Mouse (Mus musculus): ENCODE measurements at regions not wholly inside any gene's neighbourhood (a gene's known extent, or its start where the extent isn't known, plus 50 kb on each side); places are given as distances from the start of the nearest gene placed in this dataset.
"Not testable (repeated sequence)": the region's sequence is repeated elsewhere in the genome, so short reads cannot be mapped to it uniquely, and the experiment has no call there.

DNA sequence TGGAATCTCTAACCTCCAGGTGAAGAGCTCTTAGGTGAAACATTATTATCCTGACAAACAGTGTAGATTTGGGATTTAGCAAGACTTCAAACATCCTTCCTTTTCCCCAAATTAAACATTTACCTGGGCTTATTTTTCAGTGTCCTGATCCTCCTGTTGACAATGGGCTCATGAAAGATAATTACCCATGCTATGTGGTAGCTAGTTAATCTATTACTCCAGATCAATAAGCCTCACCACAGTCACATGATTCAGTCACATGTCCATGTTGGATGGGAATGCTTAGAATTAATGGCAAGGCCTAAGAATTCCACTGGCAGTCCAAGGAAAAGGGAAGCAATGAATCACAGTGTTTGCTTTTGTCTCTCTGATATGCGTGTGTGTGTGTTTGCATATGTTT is 216.6 kb downstream of the Bmp2 start:
- H3K9ac ChIP-seq (replicated peaks; ENCODE audit: low read length): no peak overlapping the region
- no peaks in the 10 kb centered on the region for H3K4me1 ChIP-seq (ENCODE audit: control insufficient read depth, insufficient read depth, low read length)
- H3K27ac ChIP-seq (replicated peaks; ENCODE audit: low read depth, low read length): no peak overlapping the region
- no peaks in the 10 kb centered on the region for H3K27me3 ChIP-seq (ENCODE audit: control insufficient read depth, insufficient read depth, low read length)
- no peak overlapping the region for H3K4me3 ChIP-seq (replicated peaks; ENCODE audit: low read depth, low read length)
- H3K4me2 ChIP-seq (ENCODE audit: low read length): no peak overlapping the region
- DNase-seq (no peak), ATAC-seq (ENCODE audit: low FRiP score, low TSS enrichment) (no peak)
- WGBS: 91% methylated on average over 1 of the region's 1 CpGs
- no peaks in the 10 kb centered on the region for H3K36me3 ChIP-seq (ENCODE audit: control insufficient read depth, insufficient read depth, low read length)
- no peaks in the 10 kb centered on the region for H3K9me3 ChIP-seq (ENCODE audit: control insufficient read depth, low read length)

DNA sequence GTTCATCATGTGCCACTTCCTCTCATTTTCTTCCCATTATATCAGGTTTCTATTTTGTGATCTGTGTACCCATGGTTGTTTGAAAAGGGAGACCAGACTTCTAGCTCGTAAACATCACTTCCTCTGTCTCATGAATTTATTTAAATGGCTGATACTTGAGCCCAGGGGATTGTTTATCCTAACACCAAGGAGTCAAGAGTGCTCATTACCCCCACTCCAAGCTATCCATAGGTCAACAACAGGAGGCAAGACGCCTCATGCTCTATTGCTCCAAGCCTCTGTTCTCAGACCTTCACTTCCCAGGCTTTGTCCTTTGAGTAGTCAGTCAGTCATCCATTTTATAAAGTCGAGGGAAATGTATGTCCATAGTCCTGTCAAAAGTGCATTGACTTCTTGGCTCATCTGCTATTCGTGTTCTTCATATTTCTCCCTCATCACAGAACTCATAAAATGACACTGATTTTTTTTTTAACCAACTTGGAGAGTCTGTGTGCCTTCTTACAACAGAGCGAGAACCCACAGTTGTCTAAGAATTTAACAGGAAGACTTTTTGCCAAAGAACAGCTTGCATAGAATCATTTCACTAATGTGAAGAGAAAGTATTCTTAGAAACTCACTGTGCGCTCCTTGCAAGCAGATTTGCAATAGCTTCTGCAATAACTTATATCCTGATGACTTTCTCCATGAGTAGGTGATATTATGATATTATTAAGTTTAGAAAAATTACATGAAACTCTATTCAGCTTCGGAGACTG is 231.8 kb downstream of the Bmp2 start:
- H3K4me3 ChIP-seq (replicated peaks; ENCODE audit: low read depth, low read length): no peak overlapping the region
- no peaks in the 10 kb centered on the region for H3K9me3 ChIP-seq (ENCODE audit: control insufficient read depth, low read length)
- WGBS: 82% methylated on average over 7 of the region's 7 CpGs
- H3K4me1 ChIP-seq (ENCODE audit: control insufficient read depth, insufficient read depth, low read length): no peaks in the 10 kb centered on the region
- H3K27me3 ChIP-seq (ENCODE audit: control insufficient read depth, insufficient read depth, low read length): no peaks in the 10 kb centered on the region
- no peak for DNase-seq
- no peak overlapping the region for H3K27ac ChIP-seq (replicated peaks; ENCODE audit: low read depth, low read length)
- H3K9ac ChIP-seq (replicated peaks; ENCODE audit: low read length): no peak overlapping the region
- H3K36me3 ChIP-seq (ENCODE audit: control insufficient read depth, insufficient read depth, low read length): no peaks in the 10 kb centered on the region
- ATAC-seq (ENCODE audit: low FRiP score, low TSS enrichment): no peak
- H3K4me2 ChIP-seq (ENCODE audit: low read length): no peak overlapping the region

DNA sequence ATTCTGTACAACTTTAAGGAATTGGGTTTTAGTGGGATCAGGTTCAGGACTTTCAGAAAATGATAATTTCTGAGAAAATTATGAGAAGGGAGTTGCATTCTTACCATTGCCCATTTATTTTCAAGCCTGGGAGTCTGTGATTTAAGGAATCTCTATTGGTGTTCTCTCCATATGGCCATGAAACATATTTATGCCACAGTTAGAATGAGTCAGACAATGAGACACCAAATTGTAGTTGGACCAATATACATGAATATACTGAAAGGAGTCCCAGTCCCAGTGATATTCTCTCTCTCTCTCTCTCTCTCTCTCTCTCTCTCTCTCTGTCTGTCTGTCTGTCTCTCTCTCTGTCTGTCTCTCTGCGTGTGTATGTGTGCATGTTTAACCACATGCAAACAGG is 239.1 kb downstream of the Bmp2 start:
- H3K4me2 ChIP-seq (ENCODE audit: low read length): no peak overlapping the region
- H3K4me3 ChIP-seq (replicated peaks; ENCODE audit: low read depth, low read length): no peak overlapping the region
- H3K9ac ChIP-seq (replicated peaks; ENCODE audit: low read length): no peak overlapping the region
- H3K27me3 ChIP-seq (ENCODE audit: control insufficient read depth, insufficient read depth, low read length): no peaks in the 10 kb centered on the region
- no peaks in the 10 kb centered on the region for H3K9me3 ChIP-seq (ENCODE audit: control insufficient read depth, low read length)
- no peaks in the 10 kb centered on the region for H3K36me3 ChIP-seq (ENCODE audit: control insufficient read depth, insufficient read depth, low read length)
- H3K27ac ChIP-seq (replicated peaks; ENCODE audit: low read depth, low read length): no peak overlapping the region
- no peaks in the 10 kb centered on the region for H3K4me1 ChIP-seq (ENCODE audit: control insufficient read depth, insufficient read depth, low read length)
- 83% methylated on average over 1 of the region's 1 CpGs for WGBS
- no peak for DNase-seq
- no peak for ATAC-seq (ENCODE audit: low FRiP score, low TSS enrichment)

DNA sequence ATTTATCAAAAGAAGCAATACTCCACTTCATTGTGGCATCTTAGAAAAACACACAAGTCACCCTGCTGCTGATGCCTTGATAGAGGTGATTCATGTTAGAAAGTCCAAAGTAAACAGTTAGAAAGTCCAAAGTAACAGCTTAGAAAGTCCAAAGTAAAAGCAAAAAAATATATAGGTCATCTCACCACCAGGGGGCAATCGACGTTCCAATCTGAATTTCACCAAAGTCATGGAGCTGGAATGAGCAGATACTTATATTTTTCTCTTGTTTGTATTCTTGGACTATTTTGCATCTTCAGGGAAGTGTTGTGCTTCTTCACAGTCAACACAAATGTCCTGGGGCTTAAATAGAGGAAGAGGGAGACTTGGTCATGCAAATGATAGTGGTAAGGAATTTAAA is 241.3 kb downstream of the Bmp2 start:
- no peak overlapping the region for H3K9ac ChIP-seq (replicated peaks; ENCODE audit: low read length)
- DNase-seq: peak; percentile 71
- H3K9me3 ChIP-seq (ENCODE audit: control insufficient read depth, low read length): no peaks in the 10 kb centered on the region
- no peak overlapping the region for H3K4me2 ChIP-seq (ENCODE audit: low read length)
- no peaks in the 10 kb centered on the region for H3K4me1 ChIP-seq (ENCODE audit: control insufficient read depth, insufficient read depth, low read length)
- H3K4me3 ChIP-seq (replicated peaks; ENCODE audit: low read depth, low read length): no peak overlapping the region
- H3K27me3 ChIP-seq (ENCODE audit: control insufficient read depth, insufficient read depth, low read length): no peaks in the 10 kb centered on the region
- WGBS: 45% methylated on average over 2 of the region's 2 CpGs
- H3K27ac ChIP-seq (replicated peaks; ENCODE audit: low read depth, low read length): no peak overlapping the region
- ATAC-seq (ENCODE audit: low FRiP score, low TSS enrichment): no peak
- no peaks in the 10 kb centered on the region for H3K36me3 ChIP-seq (ENCODE audit: control insufficient read depth, insufficient read depth, low read length)

DNA sequence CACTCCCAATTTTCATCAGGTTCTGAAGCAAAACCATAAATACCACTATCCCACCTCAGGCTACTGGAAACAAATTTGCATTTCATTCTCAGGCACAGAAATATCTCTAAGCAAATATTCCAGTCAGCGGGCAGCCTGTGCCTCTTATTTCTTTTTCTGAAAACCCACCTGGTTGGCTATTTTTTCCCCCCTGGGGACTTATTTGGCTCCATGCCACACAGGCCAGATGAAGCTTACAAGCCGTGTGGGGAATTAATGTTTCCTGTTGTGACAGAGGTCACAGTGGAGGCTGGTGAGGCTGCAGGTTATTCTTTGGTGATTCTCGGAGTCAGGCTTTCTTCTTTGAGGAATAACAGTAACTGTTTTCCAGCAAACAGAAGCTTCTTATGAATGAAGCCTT is 250.7 kb downstream of the Bmp2 start:
- Histone ChIP-seq H3K36me3 (ENCODE audit: control insufficient read depth, insufficient read depth, low read length) (no peaks in the 10 kb centered on the region), H3K4me2 (ENCODE audit: low read length) (no peak overlapping the region), H3K9ac (replicated peaks; ENCODE audit: low read length) (no peak overlapping the region), H3K27ac (replicated peaks; ENCODE audit: low read depth, low read length) (no peak overlapping the region), H3K27me3 (ENCODE audit: control insufficient read depth, insufficient read depth, low read length) (no peaks in the 10 kb centered on the region), H3K4me1 (ENCODE audit: control insufficient read depth, insufficient read depth, low read length) (peaks cover 3% of the 10 kb centered on the region; the same call in 1 of the 2 replicates), H3K4me3 (replicated peaks; ENCODE audit: low read depth, low read length) (no peak overlapping the region), H3K9me3 (ENCODE audit: control insufficient read depth, low read length) (no peaks in the 10 kb centered on the region)
- DNase-seq (peak; percentile 35), ATAC-seq (ENCODE audit: low FRiP score, low TSS enrichment) (no peak)
- 47% methylated on average over 3 of the region's 3 CpGs for WGBS

DNA sequence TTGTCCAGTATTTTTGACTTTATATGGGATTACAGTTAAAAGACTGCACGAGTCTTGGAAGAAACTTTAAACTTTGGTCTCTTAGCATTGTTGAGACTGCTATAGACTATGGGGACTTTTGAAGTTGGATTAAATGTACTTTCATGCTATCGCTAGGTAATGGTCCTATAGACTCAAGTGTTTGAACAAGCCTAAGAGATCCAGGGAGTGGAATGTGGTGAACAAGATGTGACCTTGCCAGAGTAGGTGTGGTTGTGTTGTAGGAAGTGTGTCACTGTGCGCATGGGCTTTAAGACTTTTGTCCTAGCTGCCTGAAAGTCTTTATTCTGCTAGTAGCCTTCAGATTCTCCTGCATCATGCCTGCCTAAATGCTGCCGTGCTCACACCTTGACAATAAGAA is 269.5 kb downstream of the Bmp2 start:
- ATAC-seq (ENCODE audit: low FRiP score, low TSS enrichment) (no peak), DNase-seq (no peak)
- H3K36me3 ChIP-seq (ENCODE audit: control insufficient read depth, insufficient read depth, low read length): no peaks in the 10 kb centered on the region
- no peak overlapping the region for H3K4me2 ChIP-seq (ENCODE audit: low read length)
- no peaks in the 10 kb centered on the region for H3K27me3 ChIP-seq (ENCODE audit: control insufficient read depth, insufficient read depth, low read length)
- no peaks in the 10 kb centered on the region for H3K4me1 ChIP-seq (ENCODE audit: control insufficient read depth, insufficient read depth, low read length)
- no peak overlapping the region for H3K27ac ChIP-seq (replicated peaks; ENCODE audit: low read depth, low read length)
- WGBS: 82% methylated on average over 4 of the region's 4 CpGs
- no peaks in the 10 kb centered on the region for H3K9me3 ChIP-seq (ENCODE audit: control insufficient read depth, low read length)
- no peak overlapping the region for H3K9ac ChIP-seq (replicated peaks; ENCODE audit: low read length)
- H3K4me3 ChIP-seq (replicated peaks; ENCODE audit: low read depth, low read length): no peak overlapping the region

DNA sequence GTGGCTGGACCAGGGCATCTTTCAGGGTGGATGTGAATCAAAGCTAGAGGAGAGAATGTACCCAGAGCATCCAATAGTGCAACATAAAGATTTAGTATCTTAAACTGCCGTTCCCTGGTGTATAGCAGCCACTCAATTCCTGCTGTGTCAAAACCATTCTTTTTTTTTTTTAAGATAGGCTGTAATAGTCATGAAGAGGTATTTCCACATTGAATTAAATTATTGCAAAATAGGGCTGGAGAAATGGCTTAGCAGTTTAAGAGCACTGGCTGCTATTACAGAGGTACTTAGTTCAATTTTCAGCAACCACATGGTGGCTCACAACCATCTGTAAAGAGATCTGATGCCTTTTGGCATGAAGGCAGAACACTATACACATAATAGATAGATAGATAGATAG is 277.4 kb downstream of the Bmp2 start:
- no peak overlapping the region for H3K27ac ChIP-seq (replicated peaks; ENCODE audit: low read depth, low read length)
- DNase-seq (no peak), ATAC-seq (ENCODE audit: low FRiP score, low TSS enrichment) (no peak)
- H3K4me3 ChIP-seq (replicated peaks; ENCODE audit: low read depth, low read length): no peak overlapping the region
- H3K4me1 ChIP-seq (ENCODE audit: control insufficient read depth, insufficient read depth, low read length): no peaks in the 10 kb centered on the region
- H3K4me2 ChIP-seq (ENCODE audit: low read length): no peak overlapping the region
- no peaks in the 10 kb centered on the region for H3K36me3 ChIP-seq (ENCODE audit: control insufficient read depth, insufficient read depth, low read length)
- H3K27me3 ChIP-seq (ENCODE audit: control insufficient read depth, insufficient read depth, low read length): no peaks in the 10 kb centered on the region
- 84% methylated on average over 1 of the region's 1 CpGs for WGBS
- H3K9ac ChIP-seq (replicated peaks; ENCODE audit: low read length): no peak overlapping the region
- no peaks in the 10 kb centered on the region for H3K9me3 ChIP-seq (ENCODE audit: control insufficient read depth, low read length)

DNA sequence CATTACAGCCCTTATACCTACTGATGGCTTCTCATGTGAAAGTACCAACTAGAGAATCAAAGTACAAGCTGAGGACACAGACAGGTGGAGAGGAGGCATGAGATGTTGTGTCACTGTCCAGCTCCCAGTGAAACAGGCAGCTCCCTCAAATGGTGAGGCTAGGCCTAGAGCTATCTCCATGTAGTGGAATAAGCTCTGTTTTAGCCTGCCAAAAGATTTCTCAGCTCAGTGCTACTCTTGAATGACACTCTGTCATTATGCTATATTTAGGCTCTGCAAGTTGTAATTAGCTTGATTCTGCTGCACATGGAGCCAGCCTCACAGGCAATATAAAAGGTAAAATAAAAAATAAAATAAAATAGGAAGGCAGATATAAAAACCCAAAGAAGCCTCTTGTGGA is 298.5 kb downstream of the Bmp2 start:
- H3K4me1 ChIP-seq (ENCODE audit: control insufficient read depth, insufficient read depth, low read length): no peaks in the 10 kb centered on the region
- H3K27ac ChIP-seq (replicated peaks; ENCODE audit: low read depth, low read length): no peak overlapping the region
- no peak overlapping the region for H3K9ac ChIP-seq (replicated peaks; ENCODE audit: low read length)
- no peak overlapping the region for H3K4me3 ChIP-seq (replicated peaks; ENCODE audit: low read depth, low read length)
- no peaks in the 10 kb centered on the region for H3K36me3 ChIP-seq (ENCODE audit: control insufficient read depth, insufficient read depth, low read length)
- H3K9me3 ChIP-seq (ENCODE audit: control insufficient read depth, low read length): no peaks in the 10 kb centered on the region
- no peaks in the 10 kb centered on the region for H3K27me3 ChIP-seq (ENCODE audit: control insufficient read depth, insufficient read depth, low read length)
- DNase-seq (no peak), ATAC-seq (ENCODE audit: low FRiP score, low TSS enrichment) (no peak)
- H3K4me2 ChIP-seq (ENCODE audit: low read length): no peak overlapping the region

DNA sequence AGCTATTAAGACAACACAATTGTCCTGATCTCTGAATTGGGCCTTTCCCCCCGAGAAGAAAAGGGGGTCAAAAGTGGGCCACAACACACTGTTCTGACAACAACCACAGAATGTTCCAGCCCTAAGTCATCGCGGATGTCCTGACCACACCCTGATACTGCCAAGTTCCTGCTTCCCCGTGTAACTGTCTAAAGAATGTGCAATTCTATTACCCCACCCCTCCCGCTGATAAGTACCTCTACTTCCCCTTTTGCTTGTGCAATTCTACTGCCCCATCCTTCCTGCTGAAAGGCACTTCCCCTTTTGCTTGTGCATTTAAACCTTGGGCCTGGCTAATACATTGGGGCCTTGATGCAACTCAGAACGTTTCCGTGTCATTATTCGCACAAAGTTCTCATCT is 323.0 kb downstream of the Bmp2 start:
- DNase-seq; ATAC-seq (ENCODE audit: low FRiP score, low TSS enrichment); H3K27me3 ChIP-seq (ENCODE audit: control insufficient read depth, insufficient read depth, low read length); H3K9me3 ChIP-seq (ENCODE audit: control insufficient read depth, low read length); H3K9ac ChIP-seq (replicated peaks; ENCODE audit: low read length); H3K36me3 ChIP-seq (ENCODE audit: control insufficient read depth, insufficient read depth, low read length); H3K4me3 ChIP-seq (replicated peaks; ENCODE audit: low read depth, low read length); H3K4me2 ChIP-seq (ENCODE audit: low read length); H3K4me1 ChIP-seq (ENCODE audit: control insufficient read depth, insufficient read depth, low read length); H3K27ac ChIP-seq (replicated peaks; ENCODE audit: low read depth, low read length): not testable (repeated sequence)
- 90% methylated on average over 8 of the region's 8 CpGs for WGBS
